Mouse (Mus musculus) heart, embryonic 14.5 days (tissue): ENCODE data around the gene Prelp. TPM values are rescaled to one million over a fixed set of nuclear protein-coding genes. Genes with fewer than 3 reads are reported as not detected.

Experiments used
- ATAC-seq: fragments of 200-750 bp; cut with Nextera tagmentation; 2 replicates; pipeline ENCODE4 v1.8.0; 2017; ENCODE audit warnings: low read depth, moderate TSS enrichment; ENCODE audit not compliant: insufficient number of reproducible peaks, insufficient read depth, low FRiP score
- H3K27ac ChIP-seq, 2 experiments: fragments of 200-500 bp in 1 of 2; fragments of 300-500 bp in 1 of 2; sonication (generic) in 1 of 2; replicated peaks in 1 of 2; 2 replicates each; pipeline ENCODE4 v1.5.1; 2012 to 2014; ENCODE audit warnings: low read depth in 2 of 2, low read length in 2 of 2, control low read depth in 1 of 2, mild to moderate bottlenecking in 1 of 2, mixed read lengths in 1 of 2; ENCODE audit not compliant: control insufficient read depth in 1 of 2, insufficient read depth in 1 of 2
- H3K27me3 ChIP-seq: fragments of 300-500 bp; sonication (generic); 2 replicates; pipeline ENCODE4 v1.6.1; 2014; ENCODE audit warnings: mild to moderate bottlenecking, low read length, control low read depth; ENCODE audit not compliant: control insufficient read depth, insufficient read depth
- H3K36me3 ChIP-seq: fragments of 300-500 bp; sonication (generic); 2 replicates; pipeline ENCODE4 v1.6.1; 2014; ENCODE audit warnings: mild to moderate bottlenecking, control low read depth, low read length, mixed read lengths; ENCODE audit not compliant: control insufficient read depth, insufficient read depth
- H3K4me1 ChIP-seq, 2 experiments: fragments of 200-500 bp in 1 of 2; fragments of 300-500 bp in 1 of 2; sonication (generic) in 1 of 2; 2 replicates each; pipeline ENCODE4 v1.6.1; 2012 to 2014; ENCODE audit warnings: low read length in 2 of 2, control low read depth in 1 of 2, mixed read lengths in 1 of 2; ENCODE audit not compliant: control insufficient read depth in 2 of 2, insufficient read depth in 2 of 2
- H3K4me2 ChIP-seq: fragments of 300-500 bp; sonication (generic); 2 replicates; pipeline ENCODE4 v1.6.1; 2014; ENCODE audit warnings: mild to moderate bottlenecking, low read length
- H3K4me3 ChIP-seq, 2 experiments: fragments of 200-500 bp in 1 of 2; fragments of 300-500 bp in 1 of 2; sonication (generic) in 1 of 2; 2 replicates each; pipeline ENCODE4 v1.5.1; 2012 to 2014; ENCODE audit warnings: low read length in 2 of 2, mild to moderate bottlenecking in 2 of 2, control low read depth in 1 of 2, low read depth in 1 of 2, moderate library complexity in 1 of 2; ENCODE audit not compliant: control insufficient read depth in 1 of 2, insufficient read depth in 1 of 2
- H3K9ac ChIP-seq: fragments of 300-500 bp; sonication (generic); 2 replicates; pipeline ENCODE4 v1.6.1; 2014; ENCODE audit warnings: mild to moderate bottlenecking, low read length
- H3K9me3 ChIP-seq: fragments of 300-500 bp; sonication (generic); 2 replicates; pipeline ENCODE4 v1.6.1; 2016; ENCODE audit warnings: low read length, control low read depth; ENCODE audit not compliant: control insufficient read depth
- WGBS: fragments of 180-500 bp; shearing (Covaris S2); extraction: QIAGEN DNeasy Blood & Tissue Kit; methylation state at CpG from one replicate; pipeline ENCODE4 v1.1.7; 2014; 5-methylcytosine and 5-hydroxymethylcytosine counted together
- polyA plus RNA-seq: library from polyadenylated mRNA; unstranded; fragments of >200 nt; fragmentation: Nextera tagmentation; extraction: Ambion mirVana; gene quantifications from 2 replicates; pipeline ENCODE4 v1.2.1, GENCODE M21; 2014

Prelp gene
- polyA plus RNA-seq, 1 experiment from 2014 or later = 2.1 TPM

DNA sequence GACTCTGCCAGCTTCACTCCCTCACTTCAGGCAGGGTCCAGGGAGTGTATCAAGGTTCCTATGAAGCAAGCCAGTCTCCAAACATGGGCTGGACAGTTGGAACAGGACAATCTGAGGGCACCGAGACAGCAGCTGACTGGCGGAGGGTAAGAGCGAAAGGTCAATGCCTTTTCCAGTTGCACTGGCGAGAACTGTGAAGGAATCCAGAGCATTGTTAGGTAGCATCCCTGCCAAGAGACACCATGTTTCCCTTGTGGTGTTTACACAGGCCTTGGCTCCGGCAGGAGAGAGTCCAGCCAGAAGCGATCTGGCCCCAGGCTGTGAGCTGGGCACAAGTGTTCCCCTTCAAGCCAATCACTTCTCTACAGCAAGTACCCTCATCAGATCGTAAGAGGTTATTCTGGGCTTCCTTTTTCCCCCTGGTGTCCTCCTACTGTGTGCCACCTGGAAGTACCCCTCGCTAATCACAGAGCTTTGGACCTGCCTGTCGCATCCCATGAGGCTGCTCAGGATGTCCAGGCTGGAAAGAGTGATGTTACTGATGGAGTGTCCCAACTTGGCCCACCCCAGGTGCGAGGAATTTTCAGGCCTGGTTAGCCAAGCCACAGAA, 13.2 kb upstream of the Prelp start:
- peaks cover 0 to 6% of the 10 kb centered on the region in 2 experiments; a peak in 2 of 4 replicates for H3K4me1 ChIP-seq
- ATAC-seq = peak; percentile 24; the same call in 1 of the 2 replicates
- H3K36me3 ChIP-seq = no peaks in the 10 kb centered on the region
- H3K4me2 ChIP-seq = no peak overlapping the region
- 73% methylated on average over 10 of the region's 10 CpGs for WGBS
- H3K9me3 ChIP-seq = 0 out of 2 replicates have a peak, but pooled peaks cover 4% of the 10 kb centered on the region
- H3K27me3 ChIP-seq = no peaks in the 10 kb centered on the region
- H3K4me3 ChIP-seq = no peak overlapping the region
- no peak overlapping the region for H3K27ac ChIP-seq
- H3K9ac ChIP-seq = no peak overlapping the region

DNA sequence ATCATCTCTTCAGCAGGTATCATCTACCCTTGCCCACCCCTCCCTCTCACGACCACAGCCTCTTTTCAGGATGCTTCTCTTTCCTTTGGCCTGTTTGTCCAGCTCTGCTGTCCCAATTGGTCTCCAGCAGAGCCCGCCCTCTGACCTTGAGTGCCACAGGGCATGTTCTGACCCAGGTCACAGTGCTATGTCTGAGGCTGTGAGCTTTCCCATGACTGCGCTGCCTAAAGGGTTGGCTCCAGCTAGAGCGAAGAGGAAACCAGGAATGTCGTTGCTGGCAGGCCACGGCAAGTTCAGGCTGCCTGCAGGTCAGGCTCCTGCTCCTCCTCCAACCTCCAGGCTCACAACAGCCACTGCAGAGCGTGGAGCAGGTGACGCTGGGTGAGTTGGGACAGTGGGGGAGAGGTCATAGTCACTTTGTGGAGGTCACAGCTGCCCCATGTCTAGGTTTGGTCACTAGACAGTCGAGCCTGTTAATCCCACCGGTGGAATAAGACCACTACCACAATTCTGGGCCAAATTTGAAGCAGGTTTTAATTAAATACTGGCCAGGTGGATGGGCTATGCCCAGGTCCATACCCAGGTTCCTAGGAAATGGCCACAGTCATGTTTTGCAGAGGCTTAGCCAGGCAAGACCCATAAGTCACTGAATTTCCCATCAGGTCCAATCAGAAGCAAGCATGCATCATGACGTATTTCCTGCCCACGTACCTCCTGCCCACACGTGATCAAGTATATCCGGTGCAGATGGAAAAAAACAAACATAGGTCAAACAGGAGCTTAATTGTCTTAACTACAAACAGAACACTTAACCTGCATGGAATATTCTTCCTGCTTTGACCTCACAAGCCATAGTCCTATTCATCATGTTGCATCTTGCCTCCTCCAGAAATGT, 12.3 kb upstream of the Prelp start:
- WGBS = 55% methylated on average over 14 of the region's 14 CpGs
- Histone ChIP-seq H3K4me1 (peaks cover 0 to 6% of the 10 kb centered on the region in 2 experiments; a peak in 2 of 4 replicates), H3K9ac (no peak overlapping the region), H3K27me3 (no peaks in the 10 kb centered on the region), H3K4me3 (no peak overlapping the region), H3K36me3 (no peaks in the 10 kb centered on the region), H3K27ac (no peak overlapping the region), H3K9me3 (0 out of 2 replicates have a peak, but pooled peaks cover 4% of the 10 kb centered on the region), H3K4me2 (no peak overlapping the region)
- ATAC-seq = no peak

DNA sequence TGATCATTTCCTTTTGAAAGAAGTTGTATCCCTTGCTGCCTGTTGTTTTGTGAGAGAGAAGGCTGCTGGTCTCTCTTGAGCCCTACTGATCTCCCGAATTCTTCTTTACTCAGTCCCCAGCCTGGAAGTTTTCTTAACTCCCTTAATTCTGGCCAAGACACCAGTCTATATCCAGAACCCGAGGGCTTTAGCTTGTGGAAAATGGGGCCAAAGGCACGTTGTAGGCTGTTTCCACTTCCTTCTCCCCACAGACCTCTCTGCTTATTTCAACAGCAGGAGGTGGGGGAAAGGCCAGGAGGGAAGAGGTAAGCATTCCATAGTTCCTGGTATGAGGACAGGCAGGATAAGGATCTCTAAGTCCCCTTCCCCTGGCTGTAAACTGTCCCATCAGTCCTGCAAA, 8.8 kb upstream of the Prelp start:
- no peaks in the 10 kb centered on the region for H3K27me3 ChIP-seq
- no peaks in the 10 kb centered on the region for H3K9me3 ChIP-seq
- H3K36me3 ChIP-seq = no peaks in the 10 kb centered on the region
- no peak overlapping the region for H3K27ac ChIP-seq
- WGBS = 41% methylated on average over 3 of the region's 3 CpGs
- no peak overlapping the region for H3K4me3 ChIP-seq
- peaks cover 0 to 6% of the 10 kb centered on the region in 2 experiments; a peak in 2 of 4 replicates for H3K4me1 ChIP-seq
- ATAC-seq = no peak
- no peak overlapping the region for H3K4me2 ChIP-seq
- H3K9ac ChIP-seq = no peak overlapping the region

DNA sequence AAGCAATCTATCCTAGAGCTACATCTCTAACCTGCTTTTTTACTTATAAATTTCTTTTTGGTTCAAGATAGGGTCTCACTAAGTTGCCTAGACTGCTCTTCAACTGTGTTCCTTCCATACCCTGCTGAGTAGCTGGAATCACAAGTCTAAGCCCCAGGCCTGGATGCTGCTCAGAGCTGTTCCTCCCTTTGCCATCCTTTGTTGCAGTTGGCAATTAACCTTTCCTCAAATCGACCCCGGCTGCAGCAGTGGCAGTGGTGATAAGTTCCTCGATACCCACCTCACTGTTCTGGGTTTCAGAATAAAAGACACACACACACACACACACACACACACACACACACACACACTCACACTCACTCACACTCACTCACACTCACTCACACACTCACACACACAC, 4.0 kb upstream of the Prelp start:
- H3K9ac ChIP-seq = no peak overlapping the region
- no peak overlapping the region for H3K4me2 ChIP-seq
- 86% methylated on average over 3 of the region's 3 CpGs for WGBS
- H3K4me3 ChIP-seq = no peak overlapping the region
- H3K27me3 ChIP-seq = no peaks in the 10 kb centered on the region
- peaks cover 14% of the 10 kb centered on the region in 2 experiments; a peak in 3 of 4 replicates for H3K4me1 ChIP-seq
- H3K9me3 ChIP-seq = no peaks in the 10 kb centered on the region
- ATAC-seq = no peak
- H3K36me3 ChIP-seq = no peaks in the 10 kb centered on the region
- H3K27ac ChIP-seq = no peak overlapping the region

DNA sequence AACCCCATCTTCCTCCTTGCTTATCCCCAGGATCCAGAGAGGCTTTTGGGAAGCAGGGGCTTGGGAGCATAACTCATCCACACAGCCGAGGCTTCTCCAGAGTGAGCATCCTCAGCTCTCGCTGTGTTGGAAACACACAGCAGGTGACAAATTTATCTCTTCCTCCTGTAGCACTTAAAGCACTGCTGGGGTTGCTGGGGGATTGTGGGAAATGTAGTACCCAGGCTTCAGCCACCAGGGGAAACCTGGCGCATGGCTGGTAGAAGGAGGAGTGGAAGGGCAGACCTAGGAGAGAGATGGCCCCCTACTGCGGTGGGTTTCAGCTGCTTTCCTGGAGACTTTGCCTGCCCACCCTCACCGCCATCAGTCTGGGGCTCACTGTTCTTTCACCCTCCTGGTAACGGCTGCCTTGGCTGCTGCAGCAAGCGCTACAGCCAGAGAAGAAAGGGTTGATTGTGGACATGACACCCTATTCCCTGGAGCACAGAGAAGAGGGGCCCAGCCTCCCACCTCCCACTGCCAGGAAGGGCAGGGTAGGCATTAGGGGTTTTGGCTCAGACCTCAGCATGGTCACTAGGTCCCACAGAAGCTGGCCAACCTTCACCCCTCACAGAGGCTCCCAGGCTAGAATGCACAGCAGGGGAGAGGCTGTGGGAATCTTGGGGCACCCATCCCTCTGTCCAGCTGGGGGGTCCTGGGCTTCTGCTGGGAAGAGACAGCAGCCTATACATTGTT, 3.1 kb upstream of the Prelp start:
- H3K4me2 ChIP-seq = no peak overlapping the region
- H3K27me3 ChIP-seq = no peaks in the 10 kb centered on the region
- H3K36me3 ChIP-seq = no peaks in the 10 kb centered on the region
- ATAC-seq = no peak
- no peak overlapping the region for H3K27ac ChIP-seq
- H3K9ac ChIP-seq = no peak overlapping the region
- H3K9me3 ChIP-seq = no peaks in the 10 kb centered on the region
- H3K4me1 ChIP-seq = peaks cover 14% of the 10 kb centered on the region in 2 experiments; a peak in 3 of 4 replicates
- no peak overlapping the region for H3K4me3 ChIP-seq
- WGBS = 26% methylated on average over 7 of the region's 7 CpGs

DNA sequence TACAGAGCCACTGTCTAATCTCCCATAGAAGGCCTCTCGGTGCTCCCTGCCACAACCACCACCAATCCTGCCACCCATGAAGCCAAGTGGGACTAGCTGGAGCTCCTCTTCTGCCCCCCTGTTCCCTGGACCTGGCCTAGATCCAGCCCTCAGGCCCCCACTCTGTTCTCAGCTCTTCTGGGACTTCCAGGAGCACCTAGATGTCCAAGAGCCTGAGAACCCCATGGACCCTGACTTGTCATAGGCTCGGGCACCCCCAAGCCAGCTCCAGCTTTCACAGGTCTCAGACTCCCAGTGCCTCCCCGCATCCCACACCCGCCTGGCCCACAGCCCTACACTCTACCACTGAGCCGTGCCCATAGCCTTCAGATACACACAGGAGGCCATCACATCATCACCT, 1.9 kb upstream of the Prelp start:
- 87% methylated on average over 5 of the region's 5 CpGs for WGBS
- peaks cover 14% of the 10 kb centered on the region in 2 experiments; a peak in 3 of 4 replicates for H3K4me1 ChIP-seq

DNA sequence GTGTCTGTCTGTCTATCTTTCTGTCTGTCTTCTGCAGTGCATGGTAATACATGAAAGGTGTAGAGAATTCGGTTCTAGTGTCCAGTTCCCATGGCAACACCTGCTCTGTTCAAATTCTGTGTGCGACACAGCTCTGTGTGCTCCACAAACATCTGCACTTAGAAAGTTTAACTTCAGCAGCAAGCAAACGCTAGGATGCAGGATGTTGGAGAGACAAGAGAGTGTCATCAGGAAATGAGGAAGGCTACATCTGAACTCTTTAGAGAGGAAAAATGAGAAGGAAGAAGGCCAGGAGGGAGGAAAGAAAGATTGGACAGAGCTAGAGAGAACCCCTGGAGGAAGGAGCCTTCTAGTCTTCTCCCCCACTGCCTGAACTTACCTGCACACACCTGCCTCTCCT, 338 bp downstream of the Prelp start:
- WGBS = 59% methylated on average over 3 of the region's 3 CpGs
- no peaks in the 10 kb centered on the region for H3K27me3 ChIP-seq
- H3K4me2 ChIP-seq = peak overlapping the region; percentile 35
- H3K9ac ChIP-seq = peak overlapping the region; percentile 18; the same call in 1 of the 2 replicates
- H3K9me3 ChIP-seq = no peaks in the 10 kb centered on the region
- no peak overlapping the region; a peak in 1 of 4 replicates for H3K4me3 ChIP-seq
- peaks cover 29 to 33% of the 10 kb centered on the region in 2 experiments for H3K4me1 ChIP-seq
- H3K36me3 ChIP-seq = no peaks in the 10 kb centered on the region
- peak overlapping the region; percentile 45 to 71 for H3K27ac ChIP-seq
- ATAC-seq = no peak

More for the DNA sequence above, 1.9 kb upstream of the Prelp start:
- H3K9me3 ChIP-seq = no peaks in the 10 kb centered on the region
- no peak overlapping the region for H3K4me3 ChIP-seq
- no peak for ATAC-seq
- no peaks in the 10 kb centered on the region for H3K27me3 ChIP-seq
- H3K9ac ChIP-seq = no peak overlapping the region
- no peak overlapping the region for H3K4me2 ChIP-seq
- H3K36me3 ChIP-seq = no peaks in the 10 kb centered on the region
- no peak overlapping the region for H3K27ac ChIP-seq
